Mouse (Mus musculus): ENCODE results near the gene Cln5. TPM values are rescaled to one million over a fixed set of nuclear protein-coding genes. Genes with fewer than 3 reads are reported as not detected.

Gene Cln5
- total RNA-seq, 2 experiments from 2014 or later, result 14.4 to 15.2 TPM

DNA sequence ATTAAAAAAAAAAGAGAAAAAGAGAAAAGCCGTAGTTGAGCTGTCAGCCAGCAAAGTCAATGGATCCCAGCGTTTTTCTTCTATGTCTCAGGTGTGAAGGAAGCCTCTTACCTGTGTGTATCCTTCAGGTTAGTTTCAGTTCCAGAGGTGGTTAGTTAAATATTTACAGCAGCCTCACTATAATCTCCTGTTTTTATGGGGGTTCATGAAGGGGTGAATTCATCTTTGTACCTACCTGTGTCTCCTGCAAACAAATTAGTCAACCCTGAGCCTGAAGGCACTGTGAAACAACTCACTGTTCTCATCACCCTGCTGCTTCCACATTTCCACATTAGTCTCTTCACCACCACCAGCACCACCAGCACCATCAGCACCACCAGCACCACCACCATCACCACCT, 36.3 kb downstream of the Cln5 start:
- DNase-seq (ENCODE audit: low spot score in 2 of 2), result no peak

DNA sequence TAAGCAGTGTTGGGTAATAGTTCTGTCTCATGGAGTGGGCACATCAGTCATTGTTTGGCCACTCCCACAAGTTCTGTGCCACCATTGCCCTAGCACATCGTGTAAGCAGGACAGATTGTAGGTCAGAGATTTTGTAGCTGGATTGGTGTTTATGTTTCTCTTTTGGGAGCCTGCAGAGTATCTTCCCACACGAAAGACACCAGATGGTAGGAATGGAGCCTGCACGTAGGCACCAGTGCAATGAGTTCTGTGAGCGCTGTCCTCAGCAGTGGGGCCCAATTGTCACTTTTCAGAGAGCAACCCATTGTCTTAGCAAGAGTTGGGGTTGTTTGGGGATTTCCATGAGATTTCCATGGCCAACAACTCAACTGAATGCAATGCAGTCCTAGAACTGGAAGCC, 40.0 kb downstream of the Cln5 start:
- no peak for DNase-seq (ENCODE audit: low spot score in 2 of 2)

DNA sequence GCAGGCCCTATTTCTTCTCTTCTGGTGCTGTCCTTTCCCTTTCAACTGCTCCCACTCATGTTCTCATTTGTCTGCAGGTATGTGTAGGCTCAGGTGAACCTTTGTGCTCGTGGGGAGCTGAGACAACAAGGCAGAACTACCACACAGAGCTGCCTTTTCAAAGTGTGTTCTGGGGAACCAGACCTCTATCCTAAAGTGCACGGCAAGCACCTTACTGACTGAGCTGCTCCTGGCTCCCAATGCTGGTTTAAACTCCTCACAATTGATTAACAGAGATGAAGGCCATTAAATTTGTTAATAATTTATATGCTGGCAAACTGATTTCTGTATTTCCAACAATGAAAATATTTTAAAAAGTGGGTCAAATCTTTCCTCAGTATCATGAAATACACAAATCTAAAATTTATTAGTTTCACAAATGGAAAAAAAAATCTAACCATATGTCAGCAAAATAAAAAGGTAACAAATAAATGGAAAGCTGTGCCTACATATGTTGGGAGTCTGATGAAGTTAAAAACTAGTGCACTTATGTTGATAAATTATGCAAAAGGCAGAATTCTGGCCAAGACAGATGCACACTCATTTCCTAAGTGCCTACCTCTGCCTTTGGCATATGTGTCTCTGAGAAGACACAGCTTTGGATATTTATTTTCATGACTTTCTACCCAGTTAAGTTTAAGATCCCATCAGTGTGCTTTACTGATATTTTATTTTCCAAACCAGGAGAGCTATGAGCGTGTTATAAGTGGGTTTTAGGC, 42.8 kb downstream of the Cln5 start:
- DNase-seq (ENCODE audit: low spot score in 2 of 2), result no peak

DNA sequence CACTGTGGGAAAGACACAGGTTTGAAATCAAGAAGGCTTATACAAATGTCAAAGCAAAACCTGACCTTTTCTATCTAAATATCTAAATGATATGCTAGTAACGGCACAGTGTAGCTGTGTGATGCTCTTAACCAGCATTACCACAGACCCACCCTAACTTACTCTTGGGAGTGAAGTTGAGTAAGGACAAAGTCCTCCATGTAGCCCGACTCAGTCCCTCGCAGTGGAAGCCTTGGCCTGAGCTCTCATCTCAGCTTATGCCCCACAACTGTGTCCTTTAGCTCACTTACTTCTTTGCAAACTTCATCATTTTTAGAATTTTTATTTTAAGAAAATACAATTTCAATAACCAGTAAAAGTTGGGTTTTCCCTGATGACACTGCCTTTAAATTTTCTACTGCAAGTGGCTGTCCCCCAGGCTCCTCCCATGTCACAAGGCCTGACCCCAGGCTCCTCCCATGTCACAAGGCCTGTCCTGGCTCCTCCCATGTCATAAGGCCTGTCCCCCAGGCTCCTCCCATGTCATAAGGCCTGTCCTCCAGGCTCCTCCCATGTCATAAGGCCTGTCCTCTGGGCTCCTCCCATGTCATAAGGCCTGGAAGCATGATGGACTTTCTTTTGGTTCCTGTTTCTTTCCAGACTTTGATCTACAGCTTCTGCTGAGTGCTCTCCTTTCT, 45.1 kb downstream of the Cln5 start:
- DNase-seq (ENCODE audit: low spot score in 2 of 2), result no peak

DNA sequence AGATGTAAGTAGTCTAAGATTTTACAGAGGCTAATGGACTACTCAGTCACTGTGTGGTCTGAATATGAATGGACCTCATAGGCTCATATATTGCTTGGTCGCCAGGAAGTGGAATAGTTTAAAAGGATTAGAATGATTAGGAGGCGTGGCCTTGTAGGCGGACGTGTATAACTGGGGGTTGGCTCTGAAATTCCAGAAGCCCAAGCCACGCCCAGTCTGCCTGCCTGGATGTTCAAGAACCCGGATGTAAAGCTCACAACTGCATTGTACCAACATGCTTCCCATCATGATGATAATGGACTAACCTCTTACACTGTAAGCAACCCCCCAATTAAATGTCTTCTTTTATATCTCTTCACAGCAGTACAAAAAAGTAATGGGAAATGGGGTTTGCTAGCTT, 55.7 kb downstream of the Cln5 start:
- DNase-seq (ENCODE audit: low spot score in 2 of 2), result no peak

Other genes starting within 250 kb of the Cln5 start
- gene Kctd12, start 87.6 kb upstream of the Cln5 start, total RNA-seq (2021), result 10 to 100 TPM; 67.3 to 69.7 TPM
- not detected for gene Acod1, start 23.2 kb upstream of the Cln5 start, total RNA-seq (2021)
- gene Fbxl3, start 29.4 kb downstream of the Cln5 start, total RNA-seq (2021), result 10 to 100 TPM; 52.2 to 63.6 TPM